Mouse (Mus musculus): ENCODE results near the gene Rora. TPM values are rescaled to one million over a fixed set of nuclear protein-coding genes. Genes with fewer than 3 reads are reported as not detected.
A peak's percentile ranks its signal among the peaks of the same experiment; 100 is the strongest.

Gene Rora
- polyA plus RNA-seq, 1 experiment from 2014 or later, result 12.3 TPM

- H3K9me3 ChIP-seq (ENCODE audit: control insufficient read depth, low read length), result no peaks in the 10 kb centered on the region
- H3K4me3 ChIP-seq (ENCODE audit: low read depth, low read length), result no peak overlapping the region
- no peaks in the 10 kb centered on the region for H3K27me3 ChIP-seq (replicated peaks; ENCODE audit: control insufficient read depth, insufficient read depth, low read length)
- H3K36me3 ChIP-seq (ENCODE audit: control insufficient read depth, insufficient read depth, low read length), result no peaks in the 10 kb centered on the region
- H3K4me2 ChIP-seq (ENCODE audit: low read depth, low read length), result no peak overlapping the region
- ATAC-seq (ENCODE audit: low read depth), result no peak
- 74% methylated on average over 8 of the region's 8 CpGs for WGBS
- no peak overlapping the region for H3K27ac ChIP-seq (replicated peaks; ENCODE audit: low read depth, low read length)
- peak; percentile 23 for DNase-seq (ENCODE audit: low spot score)
- no peaks in the 10 kb centered on the region for H3K4me1 ChIP-seq (ENCODE audit: control insufficient read depth, insufficient read depth, low read length)
- no peak overlapping the region for H3K9ac ChIP-seq (ENCODE audit: low read depth, low read length)
Observed at GRCm38 (mm10) chr9:68724636-68725285, 71.2 kb downstream of the Rora start.

GRCm38 (mm10) chr9:68727166-68727855 lies 73.7 kb downstream of the Rora start:
- Histone ChIP-seq H3K27me3 (replicated peaks; ENCODE audit: control insufficient read depth, insufficient read depth, low read length) (no peaks in the 10 kb centered on the region), H3K9ac (ENCODE audit: low read depth, low read length) (no peak overlapping the region), H3K4me1 (ENCODE audit: control insufficient read depth, insufficient read depth, low read length) (no peaks in the 10 kb centered on the region), H3K4me2 (ENCODE audit: low read depth, low read length) (no peak overlapping the region), H3K27ac (replicated peaks; ENCODE audit: low read depth, low read length) (no peak overlapping the region), H3K9me3 (ENCODE audit: control insufficient read depth, low read length) (peaks cover 6% of the 10 kb centered on the region; the same call in 1 of the 2 replicates), H3K36me3 (ENCODE audit: control insufficient read depth, insufficient read depth, low read length) (no peaks in the 10 kb centered on the region), H3K4me3 (ENCODE audit: low read depth, low read length) (no peak overlapping the region)
- DNase-seq (ENCODE audit: low spot score), result peak; percentile 12
- 80% methylated on average over 11 of the region's 11 CpGs for WGBS
- ATAC-seq (ENCODE audit: low read depth), result no peak

- Histone ChIP-seq H3K9me3 (ENCODE audit: control insufficient read depth, low read length) (peaks cover 8% of the 10 kb centered on the region; the same call in 1 of the 2 replicates), H3K36me3 (ENCODE audit: control insufficient read depth, insufficient read depth, low read length) (no peaks in the 10 kb centered on the region), H3K27me3 (replicated peaks; ENCODE audit: control insufficient read depth, insufficient read depth, low read length) (no peaks in the 10 kb centered on the region), H3K27ac (replicated peaks; ENCODE audit: low read depth, low read length) (no peak overlapping the region), H3K4me2 (ENCODE audit: low read depth, low read length) (no peak overlapping the region), H3K4me1 (ENCODE audit: control insufficient read depth, insufficient read depth, low read length) (no peaks in the 10 kb centered on the region), H3K4me3 (ENCODE audit: low read depth, low read length) (no peak overlapping the region), H3K9ac (ENCODE audit: low read depth, low read length) (no peak overlapping the region)
- WGBS, result 58% methylated on average over 1 of the region's 1 CpGs
- ATAC-seq (ENCODE audit: low read depth) (no peak), DNase-seq (ENCODE audit: low spot score) (no peak)
Observed at GRCm38 (mm10) chr9:68731438-68731837, 77.9 kb downstream of the Rora start.

GRCm38 (mm10) chr9:68732929-68733328 lies 79.3 kb downstream of the Rora start:
- 82% methylated on average over 4 of the region's 4 CpGs for WGBS
- no peaks in the 10 kb centered on the region for H3K36me3 ChIP-seq (ENCODE audit: control insufficient read depth, insufficient read depth, low read length)
- no peak overlapping the region for H3K4me2 ChIP-seq (ENCODE audit: low read depth, low read length)
- no peaks in the 10 kb centered on the region for H3K27me3 ChIP-seq (replicated peaks; ENCODE audit: control insufficient read depth, insufficient read depth, low read length)
- no peak overlapping the region for H3K4me3 ChIP-seq (ENCODE audit: low read depth, low read length)
- no peak overlapping the region for H3K9ac ChIP-seq (ENCODE audit: low read depth, low read length)
- no peak overlapping the region for H3K27ac ChIP-seq (replicated peaks; ENCODE audit: low read depth, low read length)
- no peak for ATAC-seq (ENCODE audit: low read depth)
- peaks cover 8% of the 10 kb centered on the region; the same call in 1 of the 2 replicates for H3K9me3 ChIP-seq (ENCODE audit: control insufficient read depth, low read length)
- no peak for DNase-seq (ENCODE audit: low spot score)
- no peaks in the 10 kb centered on the region for H3K4me1 ChIP-seq (ENCODE audit: control insufficient read depth, insufficient read depth, low read length)

GRCm38 (mm10) chr9:68735886-68736285 lies 82.3 kb downstream of the Rora start:
- WGBS, result 53% methylated on average over 5 of the region's 5 CpGs
- Histone ChIP-seq H3K36me3 (ENCODE audit: control insufficient read depth, insufficient read depth, low read length) (no peaks in the 10 kb centered on the region), H3K27ac (replicated peaks; ENCODE audit: low read depth, low read length) (no peak overlapping the region), H3K9ac (ENCODE audit: low read depth, low read length) (no peak overlapping the region), H3K4me1 (ENCODE audit: control insufficient read depth, insufficient read depth, low read length) (no peaks in the 10 kb centered on the region), H3K4me2 (ENCODE audit: low read depth, low read length) (no peak overlapping the region), H3K4me3 (ENCODE audit: low read depth, low read length) (no peak overlapping the region), H3K27me3 (replicated peaks; ENCODE audit: control insufficient read depth, insufficient read depth, low read length) (no peaks in the 10 kb centered on the region), H3K9me3 (ENCODE audit: control insufficient read depth, low read length) (peaks cover 8% of the 10 kb centered on the region; the same call in 1 of the 2 replicates)
- DNase-seq (ENCODE audit: low spot score) (peak; percentile 49), ATAC-seq (ENCODE audit: low read depth) (peak; percentile 22; the same call in 1 of the 2 replicates)

GRCm38 (mm10) chr9:68737197-68737736 lies 83.7 kb downstream of the Rora start:
- Histone ChIP-seq H3K4me3 (ENCODE audit: low read depth, low read length) (no peak overlapping the region), H3K27me3 (replicated peaks; ENCODE audit: control insufficient read depth, insufficient read depth, low read length) (no peaks in the 10 kb centered on the region), H3K9me3 (ENCODE audit: control insufficient read depth, low read length) (0 out of 2 replicates have a peak, but pooled peaks cover 2% of the 10 kb centered on the region), H3K4me2 (ENCODE audit: low read depth, low read length) (no peak overlapping the region), H3K4me1 (ENCODE audit: control insufficient read depth, insufficient read depth, low read length) (no peaks in the 10 kb centered on the region), H3K27ac (replicated peaks; ENCODE audit: low read depth, low read length) (no peak overlapping the region), H3K9ac (ENCODE audit: low read depth, low read length) (no peak overlapping the region), H3K36me3 (ENCODE audit: control insufficient read depth, insufficient read depth, low read length) (no peaks in the 10 kb centered on the region)
- 85% methylated on average over 9 of the region's 9 CpGs for WGBS
- DNase-seq (ENCODE audit: low spot score), result no peak
- no peak for ATAC-seq (ENCODE audit: low read depth)

GRCm38 (mm10) chr9:68745931-68746646 lies 92.5 kb downstream of the Rora start:
- H3K4me3 ChIP-seq (ENCODE audit: low read depth, low read length), result no peak overlapping the region
- DNase-seq (ENCODE audit: low spot score), result no peak
- no peaks in the 10 kb centered on the region for H3K27me3 ChIP-seq (replicated peaks; ENCODE audit: control insufficient read depth, insufficient read depth, low read length)
- H3K4me1 ChIP-seq (ENCODE audit: control insufficient read depth, insufficient read depth, low read length), result no peaks in the 10 kb centered on the region
- no peak overlapping the region for H3K4me2 ChIP-seq (ENCODE audit: low read depth, low read length)
- H3K36me3 ChIP-seq (ENCODE audit: control insufficient read depth, insufficient read depth, low read length), result no peaks in the 10 kb centered on the region
- no peak overlapping the region for H3K27ac ChIP-seq (replicated peaks; ENCODE audit: low read depth, low read length)
- H3K9ac ChIP-seq (ENCODE audit: low read depth, low read length), result no peak overlapping the region
- H3K9me3 ChIP-seq (ENCODE audit: control insufficient read depth, low read length), result no peaks in the 10 kb centered on the region
- no peak for ATAC-seq (ENCODE audit: low read depth)
- 70% methylated on average over 11 of the region's 11 CpGs for WGBS

- no peak overlapping the region for H3K4me2 ChIP-seq (ENCODE audit: low read depth, low read length)
- DNase-seq (ENCODE audit: low spot score), result no peak
- 39% methylated on average over 2 of the region's 2 CpGs for WGBS
- H3K36me3 ChIP-seq (ENCODE audit: control insufficient read depth, insufficient read depth, low read length), result no peaks in the 10 kb centered on the region
- H3K4me1 ChIP-seq (ENCODE audit: control insufficient read depth, insufficient read depth, low read length), result peaks cover 12% of the 10 kb centered on the region; the same call in 1 of the 2 replicates
- no peaks in the 10 kb centered on the region for H3K27me3 ChIP-seq (replicated peaks; ENCODE audit: control insufficient read depth, insufficient read depth, low read length)
- ATAC-seq (ENCODE audit: low read depth), result no peak
- no peak overlapping the region for H3K27ac ChIP-seq (replicated peaks; ENCODE audit: low read depth, low read length)
- no peaks in the 10 kb centered on the region; the same call in 1 of the 2 replicates for H3K9me3 ChIP-seq (ENCODE audit: control insufficient read depth, low read length)
- no peak overlapping the region for H3K4me3 ChIP-seq (ENCODE audit: low read depth, low read length)
- no peak overlapping the region for H3K9ac ChIP-seq (ENCODE audit: low read depth, low read length)
Observed at GRCm38 (mm10) chr9:68756976-68757375, 103.4 kb downstream of the Rora start.
